Mouse (Mus musculus) left cerebral cortex, adult 11 months (tissue): ENCODE results near the gene Zfp385c.
A peak's percentile ranks its signal among the peaks of the same experiment; 100 is the strongest.

ENCODE experiments used
- DNase-seq: peaks from one replicate; pipeline ENCODE4 v3.0.0; 2022; ENCODE audit warnings: low spot score

The Zfp385c gene

DNA sequence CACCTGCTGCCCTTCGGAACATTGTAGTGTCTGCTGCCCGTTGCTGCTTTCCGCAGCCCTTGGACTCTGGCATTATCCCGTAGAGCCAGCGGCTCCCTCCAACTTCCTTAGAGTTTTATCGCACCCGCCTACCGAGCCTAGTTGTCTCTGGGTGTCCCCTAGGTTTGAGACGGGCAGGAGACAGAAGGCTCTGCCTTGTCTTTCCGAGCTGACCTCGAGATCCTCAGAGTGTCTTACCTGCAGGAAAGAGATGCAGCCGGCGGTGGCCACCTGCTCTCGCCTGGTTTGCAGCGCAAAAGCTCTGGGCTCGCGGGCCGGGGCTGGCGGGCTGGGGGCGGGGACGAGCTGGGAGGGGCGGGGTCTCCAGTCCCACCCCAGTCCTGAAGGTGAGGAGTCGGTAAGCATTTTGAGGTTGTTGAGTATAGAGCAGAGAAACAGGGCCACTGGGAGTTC, at the start of gene Zfp385c:
TSS of gene Zfp385c (minus strand) at position 292 of the 453 bp plus-strand sequence.
- DNase-seq = no peak

DNA sequence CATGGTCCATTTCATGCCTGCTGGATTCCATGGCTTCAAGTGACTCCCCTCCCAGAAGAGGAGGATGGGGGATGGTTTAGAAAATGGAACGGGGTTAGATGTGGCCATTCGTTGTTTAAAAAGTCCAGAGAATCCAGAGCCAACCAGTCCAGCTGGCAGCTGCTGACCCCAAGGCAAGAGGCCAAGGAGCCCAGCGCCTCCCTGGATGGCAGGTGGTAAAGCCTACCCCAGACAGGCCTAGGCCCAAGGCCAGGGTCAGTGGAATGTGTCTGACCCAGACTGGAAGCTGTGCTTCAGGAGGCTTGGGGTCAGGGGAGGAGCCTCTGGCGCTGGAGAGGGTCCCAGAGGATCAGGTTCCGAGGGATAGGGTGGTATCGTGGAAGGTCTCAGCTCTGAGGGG, 49.1 kb upstream of the Zfp385c start:
- DNase-seq = no peak

DNA sequence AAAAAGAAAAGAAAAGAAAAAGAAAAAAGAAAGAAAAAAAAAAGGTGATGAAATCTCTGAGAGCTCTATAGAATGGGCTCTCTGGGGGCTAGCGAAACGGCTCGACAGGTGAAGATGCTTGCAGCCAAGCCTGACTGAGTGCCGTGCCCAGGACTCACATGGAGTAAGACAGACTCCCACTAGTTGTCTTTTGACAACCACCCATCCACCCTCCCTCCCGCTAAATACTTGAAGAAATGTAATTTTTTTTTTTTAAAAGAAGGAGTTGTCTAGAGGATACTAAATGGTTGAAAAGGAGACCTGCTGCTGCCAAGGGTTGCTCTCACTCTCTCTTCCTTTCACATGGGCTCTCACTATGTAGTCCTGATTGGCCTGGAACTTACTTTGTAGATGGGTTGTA, 46.5 kb upstream of the Zfp385c start:
- no peak for DNase-seq

DNA sequence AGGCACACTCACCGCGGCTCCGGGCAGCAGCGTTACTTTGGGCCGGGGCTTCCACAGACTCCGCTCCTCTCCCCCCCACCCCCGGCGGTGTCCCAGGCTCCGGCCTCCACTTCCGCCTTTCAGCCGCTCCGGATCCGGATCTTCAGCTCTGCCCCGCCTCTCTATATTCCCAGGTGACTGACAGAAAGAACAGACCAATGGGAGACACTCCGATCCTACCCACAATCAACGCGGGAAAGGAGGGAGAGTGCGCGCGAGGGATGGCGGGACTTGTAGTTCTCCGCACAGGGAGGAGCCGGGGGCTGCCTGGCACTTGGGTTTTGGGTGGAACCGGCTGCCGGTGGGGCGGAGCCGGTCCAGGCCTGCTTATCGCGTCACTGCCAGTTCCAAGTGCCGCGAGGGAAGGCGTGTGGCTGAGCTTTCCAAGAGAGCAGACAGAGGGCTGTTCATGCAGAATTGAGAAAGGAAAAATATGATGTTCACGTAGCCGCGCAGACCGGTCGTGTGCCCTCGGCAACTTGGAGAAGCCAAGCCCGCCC, 45.9 kb upstream of the Zfp385c start, which contains the start of gene Rab5c:
TSS of gene Rab5c (minus strand) at position 150 of the 539 bp plus-strand sequence.
- DNase-seq = peak; percentile 99

DNA sequence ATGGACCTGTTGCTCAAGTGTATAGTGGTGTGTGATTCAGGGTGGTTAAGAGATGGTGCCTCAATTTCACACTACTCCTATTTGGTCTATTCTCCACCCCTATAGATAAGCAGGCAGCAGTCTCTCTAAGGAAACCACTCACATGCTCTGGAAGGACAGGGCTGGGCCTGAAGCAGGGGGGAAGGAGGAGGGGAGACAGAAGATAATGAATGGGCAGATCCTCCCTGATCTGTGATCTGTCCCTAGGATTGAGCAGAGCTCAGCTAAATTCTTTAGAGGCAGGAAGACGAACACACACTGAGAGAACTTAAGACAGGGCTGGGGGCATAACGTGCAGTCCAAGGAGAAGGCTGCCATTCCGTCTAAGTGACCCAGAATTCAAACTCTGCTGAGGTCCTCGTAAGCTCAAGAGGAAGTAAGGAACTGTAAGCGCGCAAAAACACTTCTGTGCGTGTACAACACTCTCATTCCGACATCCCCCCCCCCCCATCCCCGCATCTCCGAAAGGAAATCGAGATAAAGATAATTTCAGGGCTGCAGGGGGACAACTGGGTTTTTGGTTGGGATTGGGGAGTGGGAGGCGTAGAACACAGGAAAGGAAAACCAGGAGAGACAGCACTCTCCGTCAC, 45.0 kb upstream of the Zfp385c start:
- DNase-seq = no peak

DNA sequence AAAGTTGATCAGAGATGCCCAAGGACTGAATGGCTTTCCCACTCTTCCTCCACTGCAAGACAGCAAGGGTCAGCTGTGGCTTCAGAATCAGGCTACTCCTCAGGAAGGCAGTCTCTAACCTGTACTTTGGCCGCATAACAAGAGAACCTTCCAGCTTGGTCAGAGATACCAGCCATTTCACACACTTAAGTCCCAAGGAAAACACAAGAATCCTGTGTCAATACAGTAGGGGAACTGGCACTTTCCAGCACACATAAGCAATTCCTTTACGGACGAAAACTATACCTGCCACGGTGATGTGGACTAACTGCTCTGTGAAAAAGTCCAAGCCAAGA, 44.5 kb upstream of the Zfp385c start:
- no peak for DNase-seq

DNA sequence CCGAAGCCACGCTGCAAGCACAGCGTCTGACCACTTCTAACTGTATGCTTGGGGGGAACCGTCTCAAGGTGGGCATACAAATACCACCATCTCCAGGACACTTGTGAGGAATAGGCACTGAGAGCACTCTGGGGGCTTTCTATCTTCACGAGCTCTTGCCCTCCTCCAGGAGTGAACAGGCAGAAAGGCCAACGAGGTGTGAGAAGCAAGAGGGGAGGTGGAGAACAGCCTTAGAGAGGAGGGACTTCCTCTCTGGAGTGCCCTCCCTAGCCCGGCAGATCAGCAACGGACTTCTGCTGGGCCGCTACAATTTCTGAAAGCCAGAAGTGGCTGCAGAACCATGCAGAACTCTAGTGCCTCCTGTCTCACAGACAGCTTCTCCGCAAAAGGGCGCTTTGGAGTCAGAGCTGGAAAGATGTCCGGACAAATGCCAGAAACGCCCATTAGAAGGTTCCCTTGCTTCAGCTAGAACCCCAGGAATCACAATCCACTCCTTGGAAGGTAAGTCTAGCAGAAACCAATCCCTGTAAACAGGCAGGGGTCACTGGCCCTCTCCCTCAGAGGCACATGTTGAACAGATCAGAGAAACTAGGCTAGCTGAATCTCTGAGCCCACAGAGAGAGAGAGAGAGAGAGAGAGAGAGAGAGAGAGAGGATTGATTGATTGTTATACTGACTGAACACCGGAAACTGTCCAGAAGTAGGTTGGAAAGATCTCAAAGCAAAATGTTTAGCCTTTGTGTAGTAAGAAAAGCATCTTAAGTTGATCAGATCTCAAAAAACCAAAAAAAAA, 43.9 kb upstream of the Zfp385c start:
- DNase-seq = no peak

DNA sequence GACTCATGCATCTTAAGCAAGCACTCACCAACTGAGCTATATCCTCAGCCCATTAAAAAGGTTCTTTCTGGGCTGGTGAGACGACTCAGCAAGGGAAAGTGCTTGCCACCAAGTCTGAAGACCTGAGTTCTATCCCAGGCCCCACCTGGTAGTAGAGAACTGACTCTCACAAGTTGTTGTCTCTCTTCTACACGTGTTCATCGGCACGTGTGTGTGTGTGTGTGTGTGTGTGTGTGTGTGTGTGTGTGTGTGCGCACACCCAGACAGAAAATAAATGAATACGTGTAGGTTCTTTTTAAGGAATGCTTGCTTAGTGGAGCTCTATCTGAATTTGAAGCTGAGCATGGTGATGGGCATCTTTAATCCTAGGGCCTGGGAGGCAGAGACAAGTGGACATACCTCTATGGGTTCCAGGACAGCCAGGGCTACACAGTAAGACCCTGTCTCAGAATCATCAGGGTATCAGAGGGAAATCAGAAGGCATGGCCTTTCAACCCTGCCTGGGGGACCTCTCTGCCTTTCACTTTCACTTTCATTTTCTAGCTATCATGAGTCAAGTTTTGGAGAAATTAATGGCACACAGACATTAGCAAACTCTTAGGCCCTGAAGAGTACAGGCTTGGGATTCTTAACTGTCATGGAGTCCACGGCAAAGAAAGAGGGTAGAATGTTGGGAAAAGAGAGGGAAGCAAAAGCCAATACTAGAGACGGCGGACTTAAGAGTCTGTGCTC, 43.0 kb upstream of the Zfp385c start:
- no peak for DNase-seq

DNA sequence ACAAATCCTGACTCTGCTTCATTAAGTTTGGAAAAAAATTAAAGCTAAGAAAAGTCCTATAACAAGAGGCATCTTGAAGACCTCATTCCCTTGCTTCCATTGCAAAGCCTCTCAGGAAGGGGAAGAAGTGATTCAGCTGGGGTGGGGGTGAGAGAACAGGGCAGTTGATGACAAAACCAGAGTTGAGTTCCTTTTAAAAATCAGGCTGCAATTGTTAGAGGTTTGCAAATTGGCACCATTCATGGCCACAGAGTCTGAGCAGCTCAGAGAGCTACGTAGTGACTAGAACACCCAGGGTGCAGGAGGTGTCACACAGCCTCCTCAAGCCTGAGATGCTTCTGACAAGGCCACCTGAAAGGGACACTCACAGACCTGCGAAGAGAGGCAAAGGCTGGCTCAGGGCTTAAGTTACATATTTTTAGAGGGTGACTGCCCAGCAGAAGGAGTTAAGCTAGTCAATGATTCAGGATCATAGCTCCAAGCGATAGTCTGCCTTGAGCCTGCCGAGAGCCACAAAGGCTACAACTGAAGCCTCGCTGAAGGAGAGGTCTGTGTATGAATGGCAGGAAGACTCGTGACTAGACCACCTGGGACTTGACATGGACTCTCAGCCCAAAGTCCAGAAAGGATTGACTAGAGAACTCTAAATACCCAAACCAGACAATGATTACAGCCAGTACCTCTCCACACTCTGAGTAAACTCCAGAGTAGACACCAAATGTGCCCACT, 38.4 kb upstream of the Zfp385c start:
- no peak for DNase-seq

DNA sequence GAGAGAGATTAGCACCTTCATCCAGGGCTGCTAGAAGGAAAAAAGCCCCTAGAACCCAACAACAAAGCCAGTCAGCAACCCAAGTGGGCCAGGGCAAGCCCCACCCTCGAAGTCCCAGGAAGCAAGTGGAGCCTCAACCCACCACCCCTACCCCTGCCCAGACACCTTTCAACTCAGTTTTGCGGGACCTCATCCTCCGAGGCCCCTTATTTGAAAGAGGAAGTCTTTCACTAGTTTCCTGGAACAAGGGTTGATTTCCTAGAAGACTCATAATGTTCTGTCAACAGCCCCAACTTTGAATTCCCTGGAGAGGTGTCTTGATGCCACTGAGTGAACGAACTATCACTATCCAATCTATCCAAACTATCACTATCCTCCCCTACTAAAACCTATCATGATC, 37.7 kb upstream of the Zfp385c start:
- DNase-seq = no peak

DNA sequence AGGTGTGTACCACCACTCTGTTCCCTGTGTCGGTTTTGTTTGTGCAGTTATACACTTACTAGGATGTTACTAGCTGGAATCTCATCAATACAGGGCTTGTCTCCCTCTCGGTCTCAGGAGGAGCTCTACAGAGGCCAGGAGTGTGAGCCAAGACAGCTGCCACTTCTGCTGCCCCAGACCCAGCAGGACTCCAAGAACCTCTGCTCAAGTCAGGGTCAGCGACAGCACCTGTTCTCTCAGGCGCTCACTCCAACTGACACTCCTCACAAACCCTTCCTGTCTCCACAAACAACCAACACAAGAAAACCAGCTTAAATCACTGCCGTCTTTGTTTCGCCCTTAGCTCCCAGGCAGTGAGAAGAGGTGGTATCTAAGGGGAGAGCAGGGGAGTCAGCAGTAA, 36.3 kb upstream of the Zfp385c start:
- no peak for DNase-seq

DNA sequence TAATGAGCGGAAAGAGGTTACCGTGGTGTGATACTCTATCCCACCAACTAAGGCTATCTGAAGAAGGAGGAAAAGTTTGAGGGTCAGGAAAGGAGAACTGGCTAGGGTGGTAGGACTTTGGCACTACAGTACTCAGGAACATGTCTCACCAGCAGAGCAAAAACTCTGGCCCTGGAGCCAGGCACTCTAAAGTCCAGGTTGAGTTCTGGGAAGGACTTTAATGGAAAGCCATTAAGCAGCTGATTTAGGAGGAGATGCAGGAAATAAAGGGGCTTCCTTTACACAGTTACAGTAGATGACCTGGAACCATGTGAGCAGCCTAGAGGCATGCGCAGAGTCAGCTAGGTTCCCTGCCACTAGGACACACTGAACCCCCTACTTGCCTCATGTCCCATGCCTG, 34.9 kb upstream of the Zfp385c start:
- DNase-seq = no peak

DNA sequence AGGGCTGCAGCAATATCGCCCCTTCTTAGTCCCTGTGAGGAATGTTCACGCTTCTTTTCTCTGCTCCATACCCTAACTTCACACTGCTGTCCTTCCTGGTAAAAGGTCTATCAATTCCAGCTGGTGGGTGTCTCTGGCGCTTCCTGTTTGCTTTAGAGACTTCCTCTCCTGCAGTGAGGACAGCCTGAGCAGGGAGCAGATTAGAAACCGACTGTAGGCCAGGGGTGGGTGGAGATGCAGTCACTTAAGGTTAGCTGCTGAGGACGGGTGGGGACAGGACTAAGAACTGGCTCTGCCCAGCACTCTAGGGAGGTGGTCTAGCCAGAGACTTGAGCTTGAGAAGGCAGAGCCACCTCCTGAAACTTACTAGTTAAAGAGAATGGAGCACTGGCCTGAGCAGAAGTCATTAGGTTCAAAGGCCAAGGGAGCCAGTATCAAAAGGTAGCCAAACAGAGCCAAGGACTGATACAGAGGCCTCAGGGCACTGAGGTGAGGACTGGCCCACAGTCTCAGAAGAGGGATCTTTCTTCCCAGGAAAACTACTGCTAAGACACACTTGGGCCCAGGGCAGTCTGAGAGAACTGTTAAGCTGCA, 32.8 kb upstream of the Zfp385c start:
- no peak for DNase-seq

DNA sequence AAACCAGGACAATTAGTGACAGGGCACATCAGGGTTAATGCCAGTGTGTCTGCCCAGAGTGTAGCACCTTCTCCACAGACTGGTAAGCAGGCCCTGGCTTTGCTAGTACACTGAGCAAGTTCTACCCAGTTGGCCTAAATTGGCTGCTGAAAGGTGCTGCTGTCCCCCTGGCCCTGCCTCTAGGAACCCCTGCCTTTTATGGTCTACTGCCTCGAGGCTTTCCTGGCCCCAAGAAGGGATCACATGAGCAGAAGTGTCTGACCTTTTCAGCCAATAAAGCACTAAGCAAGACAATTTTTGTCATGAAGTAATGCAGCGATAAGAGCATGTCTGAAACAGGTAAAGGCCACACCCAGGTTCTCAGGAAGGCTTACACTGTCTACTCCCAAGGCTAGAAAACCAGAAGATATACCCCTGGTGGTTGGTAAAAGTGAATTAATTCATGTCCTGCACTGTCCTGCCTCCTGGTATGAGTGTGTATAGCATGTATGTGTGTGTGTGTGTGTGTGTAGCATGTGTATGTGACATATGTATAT, 30.3 kb upstream of the Zfp385c start:
- DNase-seq = no peak

DNA sequence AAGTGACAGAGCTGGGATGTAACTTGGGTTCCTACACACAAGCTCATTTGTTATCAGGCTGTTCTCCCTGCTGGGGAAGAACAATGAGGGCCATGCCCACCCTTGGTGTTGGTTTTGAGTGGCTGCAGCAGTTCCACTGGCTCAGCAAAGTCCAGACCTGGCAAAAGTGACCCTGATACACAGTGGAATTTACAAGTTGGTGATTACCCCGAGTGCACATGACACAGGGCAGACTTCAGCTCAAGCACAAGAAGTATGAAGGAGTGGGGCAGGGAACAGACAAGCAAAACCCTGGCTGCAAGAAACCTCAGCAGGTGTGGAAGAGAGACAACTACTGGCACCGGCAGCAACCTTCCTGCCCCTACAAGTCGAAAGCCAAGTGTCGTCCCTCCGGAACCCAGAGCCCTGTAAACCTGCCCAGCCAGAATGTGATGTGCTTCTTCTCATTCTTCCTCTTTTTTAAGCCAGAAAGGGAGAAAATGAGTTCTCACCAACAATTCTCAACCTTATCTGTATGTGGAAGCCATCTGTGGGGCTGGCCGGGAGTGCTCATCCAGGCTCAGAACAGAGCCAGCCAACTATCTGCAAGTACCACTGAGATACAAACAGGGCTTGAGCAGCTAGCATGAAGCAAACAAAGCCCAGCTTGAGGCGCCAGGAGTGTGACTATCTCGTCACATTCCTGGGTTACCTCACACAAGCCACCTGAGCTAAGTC, 29.7 kb upstream of the Zfp385c start:
- no peak for DNase-seq

DNA sequence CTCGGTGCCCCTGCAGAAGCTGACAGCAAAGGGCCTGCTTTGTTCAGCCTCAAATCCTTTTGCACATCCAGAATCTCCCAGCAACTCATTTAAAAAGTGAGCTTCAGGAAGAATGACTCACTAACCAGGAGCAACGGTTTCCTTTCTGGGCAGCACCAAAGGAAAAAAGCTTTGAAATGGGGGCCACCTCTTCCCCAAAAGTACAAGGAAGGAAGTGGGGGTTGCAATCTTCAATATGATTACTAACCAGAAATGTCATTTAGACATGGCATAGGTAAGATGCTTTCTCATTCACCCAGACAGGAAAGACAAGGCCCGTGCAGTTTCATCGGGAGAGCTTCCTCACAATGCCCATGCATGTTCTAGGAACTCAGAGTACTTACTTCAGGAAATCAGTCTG, 29.0 kb upstream of the Zfp385c start:
- DNase-seq = no peak

DNA sequence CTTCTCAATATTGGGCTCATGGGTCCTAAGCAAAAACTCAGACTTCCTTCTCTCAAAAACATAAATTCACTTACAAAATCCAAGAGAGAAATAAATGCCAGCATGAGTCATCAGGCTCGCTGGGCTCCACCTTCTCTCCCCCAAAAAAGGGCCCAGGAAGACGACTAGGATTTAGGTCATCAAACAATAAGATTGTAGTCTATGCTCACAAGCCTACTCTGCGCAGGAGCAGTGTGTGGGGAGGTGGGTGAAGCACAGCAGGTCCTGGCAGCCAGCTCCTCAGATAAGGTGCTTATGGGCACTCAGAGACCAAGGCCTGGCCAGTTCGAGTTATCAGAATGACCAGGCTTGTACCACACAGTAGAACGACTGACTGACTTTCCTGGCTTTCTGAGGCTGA, 28.1 kb upstream of the Zfp385c start:
- DNase-seq = no peak

DNA sequence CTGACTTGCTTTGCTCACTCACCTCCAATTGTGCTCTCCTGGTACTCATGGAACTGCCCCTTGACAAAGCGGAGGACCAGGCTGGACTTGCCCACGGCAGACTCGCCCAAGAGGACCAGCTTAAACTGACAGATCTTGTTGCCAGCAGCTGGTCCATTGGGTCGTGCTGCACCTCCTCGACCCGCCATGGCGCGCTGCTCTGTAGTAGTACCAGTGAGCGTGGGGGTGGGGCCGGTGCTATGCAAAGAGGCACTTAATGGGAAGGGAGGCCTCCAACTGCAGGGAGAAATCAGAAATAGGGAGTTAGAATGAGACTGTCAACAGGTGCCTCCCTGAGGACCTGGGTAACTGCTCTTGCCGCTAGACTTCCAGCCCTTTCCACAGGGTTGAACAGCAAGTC, 27.6 kb upstream of the Zfp385c start:
- no peak for DNase-seq

DNA sequence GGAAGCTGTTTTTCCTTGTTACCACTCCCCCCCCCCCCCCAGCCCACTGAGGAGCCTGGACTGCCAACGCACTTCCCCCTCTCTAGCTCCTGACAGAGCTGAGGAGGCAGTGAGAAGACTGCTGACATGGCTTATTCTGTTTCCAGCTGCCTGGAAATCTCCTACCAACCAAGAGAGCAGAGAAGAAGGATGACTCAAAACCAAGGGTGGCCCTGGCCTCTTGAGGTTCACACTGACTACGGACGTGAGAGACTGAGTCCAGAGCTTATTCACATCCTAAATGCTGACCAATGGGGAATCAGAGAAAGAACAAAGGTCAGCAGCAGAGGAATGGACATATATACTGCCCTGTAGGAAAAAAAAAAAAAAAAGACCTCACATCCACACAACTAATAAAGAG, 27.1 kb upstream of the Zfp385c start:
- DNase-seq = no peak

DNA sequence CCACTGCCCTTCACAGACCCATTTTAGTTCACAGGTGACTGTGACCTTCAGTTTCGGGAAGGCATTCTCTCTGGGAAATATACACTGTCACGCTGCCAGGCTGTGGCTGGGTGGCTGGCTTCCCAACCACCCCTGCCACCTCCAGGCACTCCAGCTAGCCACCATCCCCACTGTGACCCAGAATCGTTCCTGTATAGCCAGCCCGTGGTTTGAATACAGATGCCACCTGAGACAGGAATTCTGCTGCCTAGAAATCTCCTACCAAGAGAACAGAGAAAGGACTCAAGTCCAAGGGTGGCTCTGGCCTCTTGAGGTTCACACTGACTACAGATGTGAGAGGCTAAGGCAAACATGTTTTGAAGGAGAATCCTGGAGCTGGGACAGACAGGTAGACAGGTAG, 26.6 kb upstream of the Zfp385c start:
- DNase-seq = no peak

DNA sequence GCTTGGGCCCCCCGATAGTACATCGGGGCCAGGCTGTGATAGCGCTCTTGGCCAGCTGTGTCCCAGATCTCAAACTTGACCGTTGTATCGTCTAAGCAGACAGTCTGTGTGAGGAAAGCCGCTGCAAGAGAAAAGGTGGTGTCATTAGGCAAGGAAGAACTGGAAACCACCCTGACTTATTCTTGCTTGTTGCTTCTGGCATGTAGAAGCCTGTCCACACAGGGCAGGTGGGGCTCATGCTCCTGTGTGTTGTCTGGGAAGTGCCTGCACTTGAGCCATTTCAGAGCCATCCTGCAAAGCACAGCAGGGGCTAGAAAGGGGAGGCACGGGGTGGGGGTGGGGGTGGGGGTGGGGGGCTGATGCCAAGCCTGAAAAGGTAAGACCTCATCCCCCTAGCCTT, 26.2 kb upstream of the Zfp385c start:
- no peak for DNase-seq
